Mouse (Mus musculus) intestine, embryonic 16.5 days (tissue): ENCODE data around the gene Gpr156. TPM values are rescaled to one million over a fixed set of nuclear protein-coding genes. Genes with fewer than 3 reads are reported as not detected.

Experiments used
- ATAC-seq: fragments of 200-750 bp; cut with Nextera tagmentation; 2 replicates; pipeline ENCODE4 v1.8.0; 2017; ENCODE audit warnings: moderate TSS enrichment, moderate library complexity
- H3K27ac ChIP-seq: fragments of 300-500 bp; sonication (generic); 2 replicates; pipeline ENCODE4 v1.5.1; 2014; ENCODE audit warnings: mild to moderate bottlenecking, low read length
- H3K27me3 ChIP-seq: fragments of 300-500 bp; sonication (generic); replicated peaks from 2 replicates; pipeline ENCODE4 v1.6.1; 2014; ENCODE audit warnings: low read length, control low read depth, mixed read lengths; ENCODE audit not compliant: control insufficient read depth, insufficient read depth
- H3K36me3 ChIP-seq: fragments of 300-500 bp; sonication (generic); 2 replicates; pipeline ENCODE4 v1.6.1; 2014; ENCODE audit warnings: low read length, control low read depth; ENCODE audit not compliant: control insufficient read depth, insufficient read depth
- H3K4me1 ChIP-seq: fragments of 300-500 bp; sonication (generic); 2 replicates; pipeline ENCODE4 v1.6.1; 2014; ENCODE audit warnings: low read length, control low read depth, mixed read lengths; ENCODE audit not compliant: control insufficient read depth, insufficient read depth
- H3K4me2 ChIP-seq: fragments of 300-500 bp; sonication (generic); 2 replicates; pipeline ENCODE4 v1.6.1; 2014; ENCODE audit warnings: low read depth, low read length, control low read depth
- H3K4me3 ChIP-seq: fragments of 300-500 bp; sonication (generic); 2 replicates; pipeline ENCODE4 v1.5.1; 2014; ENCODE audit warnings: mild to moderate bottlenecking, low read length
- H3K9ac ChIP-seq: fragments of 300-500 bp; sonication (generic); 2 replicates; pipeline ENCODE4 v1.6.1; 2014; ENCODE audit warnings: low read depth, low read length
- H3K9me3 ChIP-seq: fragments of 300-500 bp; sonication (generic); 2 replicates; pipeline ENCODE4 v1.6.1; 2016; ENCODE audit warnings: low read length, control low read depth; ENCODE audit not compliant: control insufficient read depth
- WGBS: fragments of 180-500 bp; shearing (Covaris S2); extraction: QIAGEN DNeasy Blood & Tissue Kit; methylation state at CpG from one replicate; pipeline ENCODE4 v1.1.7; 2014; 5-methylcytosine and 5-hydroxymethylcytosine counted together
- polyA plus RNA-seq: library from polyadenylated mRNA; unstranded; fragments of >200 nt; fragmentation: Nextera tagmentation; extraction: Ambion mirVana; gene quantifications from 2 replicates; pipeline ENCODE4 v1.2.1, GENCODE M21; 2015

The Gpr156 gene
- polyA plus RNA-seq, 1 experiment from 2014 or later = 0.15 TPM

GRCm38 (mm10) chr16:37901318-37901717 lies 15.0 kb upstream of the Gpr156 start:
- Histone ChIP-seq H3K27me3 (no peaks in the 10 kb centered on the region), H3K27ac (peak overlapping the region; percentile 72), H3K4me3 (no peak overlapping the region), H3K4me1 (peaks cover 3% of the 10 kb centered on the region; the same call in 1 of the 2 replicates), H3K9ac (no peak overlapping the region), H3K4me2 (no peak overlapping the region), H3K9me3 (no peaks in the 10 kb centered on the region), H3K36me3 (no peaks in the 10 kb centered on the region)
- 36% methylated on average over 11 of the region's 11 CpGs for WGBS
- peak; percentile 98 for ATAC-seq

- H3K4me2 ChIP-seq = no peak overlapping the region
- no peaks in the 10 kb centered on the region for H3K9me3 ChIP-seq
- H3K36me3 ChIP-seq = no peaks in the 10 kb centered on the region
- no peak for ATAC-seq
- 94% methylated on average over 3 of the region's 3 CpGs for WGBS
- no peaks in the 10 kb centered on the region for H3K27me3 ChIP-seq
- H3K9ac ChIP-seq = no peak overlapping the region
- no peak overlapping the region for H3K4me3 ChIP-seq
- H3K27ac ChIP-seq = no peak overlapping the region
- H3K4me1 ChIP-seq = no peaks in the 10 kb centered on the region
Observed at GRCm38 (mm10) chr16:37906456-37906855, 9.8 kb upstream of the Gpr156 start.

- Histone ChIP-seq H3K4me1 (peaks cover 2% of the 10 kb centered on the region; the same call in 1 of the 2 replicates), H3K9ac (no peak overlapping the region), H3K36me3 (no peaks in the 10 kb centered on the region), H3K4me2 (no peak overlapping the region), H3K9me3 (no peaks in the 10 kb centered on the region), H3K27me3 (no peaks in the 10 kb centered on the region), H3K4me3 (no peak overlapping the region), H3K27ac (no peak overlapping the region)
- no peak for ATAC-seq
- WGBS = 69% methylated on average over 1 of the region's 1 CpGs
Observed at GRCm38 (mm10) chr16:37911086-37911485, 5.2 kb upstream of the Gpr156 start.

GRCm38 (mm10) chr16:37916818-37917201 lies 514 bp downstream of the Gpr156 start:
- Histone ChIP-seq H3K36me3 (no peaks in the 10 kb centered on the region), H3K4me2 (peak overlapping the region; percentile 95), H3K4me3 (no peak overlapping the region), H3K27me3 (no peaks in the 10 kb centered on the region), H3K27ac (no peak overlapping the region), H3K9ac (no peak overlapping the region), H3K9me3 (no peaks in the 10 kb centered on the region), H3K4me1 (peaks cover 3% of the 10 kb centered on the region; the same call in 1 of the 2 replicates)
- ATAC-seq = no peak
- 27% methylated on average over 7 of the region's 7 CpGs for WGBS

DNA sequence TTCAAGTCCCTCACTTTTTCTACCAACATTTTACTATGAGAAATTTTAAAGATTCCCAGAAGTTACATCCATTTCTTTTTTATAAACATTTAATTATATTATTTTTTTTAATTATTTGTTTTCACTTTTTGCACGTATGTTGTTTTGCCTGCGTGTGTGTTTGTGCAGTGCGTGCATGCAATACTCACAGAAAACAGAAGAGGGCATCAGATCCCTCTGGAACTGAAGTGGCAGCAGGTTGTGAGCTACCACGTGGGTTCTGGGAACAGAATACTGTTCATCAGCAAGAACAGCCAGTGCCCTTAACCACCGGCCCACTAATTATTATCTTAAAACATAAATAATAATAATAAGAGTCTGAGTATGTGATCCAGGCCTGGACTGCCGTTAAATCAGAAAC lies 2.7 kb downstream of the Gpr156 start:
- H3K4me3 ChIP-seq = no peak overlapping the region
- H3K4me2 ChIP-seq = no peak overlapping the region
- WGBS = 85% methylated on average over 6 of the region's 6 CpGs
- H3K27ac ChIP-seq = no peak overlapping the region
- H3K36me3 ChIP-seq = no peaks in the 10 kb centered on the region
- no peak overlapping the region for H3K9ac ChIP-seq
- no peaks in the 10 kb centered on the region for H3K27me3 ChIP-seq
- no peaks in the 10 kb centered on the region for H3K9me3 ChIP-seq
- peaks cover 3% of the 10 kb centered on the region; the same call in 1 of the 2 replicates for H3K4me1 ChIP-seq
- ATAC-seq = no peak

- Histone ChIP-seq H3K9me3 (no peaks in the 10 kb centered on the region), H3K36me3 (no peaks in the 10 kb centered on the region), H3K27ac (no peak overlapping the region), H3K27me3 (no peaks in the 10 kb centered on the region), H3K4me3 (no peak overlapping the region), H3K9ac (no peak overlapping the region), H3K4me1 (peaks cover 2% of the 10 kb centered on the region; the same call in 1 of the 2 replicates), H3K4me2 (no peak overlapping the region)
- 66% methylated on average over 8 of the region's 8 CpGs for WGBS
- no peak for ATAC-seq
Observed at GRCm38 (mm10) chr16:37920842-37921409, 4.6 kb downstream of the Gpr156 start.

DNA sequence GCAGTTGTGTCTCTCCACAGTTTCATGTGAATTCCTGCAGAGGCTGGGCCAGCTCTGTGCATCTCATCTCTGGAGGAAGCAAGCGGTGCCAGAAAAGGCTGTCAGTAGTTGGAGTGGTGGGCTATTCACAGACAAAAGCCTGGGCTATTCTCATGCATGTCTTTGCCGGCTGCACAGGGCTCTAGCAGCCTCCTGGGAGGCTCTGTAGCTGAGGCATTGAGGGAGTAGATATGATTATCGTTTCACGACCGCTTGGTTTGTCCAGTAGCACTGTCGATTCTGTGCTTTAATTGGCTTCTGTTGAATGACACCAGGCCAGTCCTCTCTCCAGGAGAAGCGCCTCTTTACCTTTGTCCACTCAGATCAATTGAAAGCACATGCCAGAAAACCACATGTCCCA lies 9.8 kb downstream of the Gpr156 start:
- H3K4me2 ChIP-seq = no peak overlapping the region
- no peaks in the 10 kb centered on the region for H3K4me1 ChIP-seq
- no peaks in the 10 kb centered on the region for H3K36me3 ChIP-seq
- WGBS = 59% methylated on average over 7 of the region's 7 CpGs
- no peak overlapping the region for H3K9ac ChIP-seq
- no peak overlapping the region for H3K27ac ChIP-seq
- no peaks in the 10 kb centered on the region for H3K27me3 ChIP-seq
- H3K4me3 ChIP-seq = no peak overlapping the region
- no peak for ATAC-seq
- no peaks in the 10 kb centered on the region for H3K9me3 ChIP-seq

- no peak overlapping the region for H3K27ac ChIP-seq
- WGBS = 50% methylated on average over 4 of the region's 4 CpGs
- H3K4me3 ChIP-seq = no peak overlapping the region
- H3K36me3 ChIP-seq = no peaks in the 10 kb centered on the region
- H3K9ac ChIP-seq = no peak overlapping the region
- H3K4me2 ChIP-seq = no peak overlapping the region
- no peaks in the 10 kb centered on the region for H3K27me3 ChIP-seq
- no peak for ATAC-seq
- H3K9me3 ChIP-seq = no peaks in the 10 kb centered on the region
- no peaks in the 10 kb centered on the region for H3K4me1 ChIP-seq
Observed at GRCm38 (mm10) chr16:37927117-37927516, 10.8 kb downstream of the Gpr156 start.

DNA sequence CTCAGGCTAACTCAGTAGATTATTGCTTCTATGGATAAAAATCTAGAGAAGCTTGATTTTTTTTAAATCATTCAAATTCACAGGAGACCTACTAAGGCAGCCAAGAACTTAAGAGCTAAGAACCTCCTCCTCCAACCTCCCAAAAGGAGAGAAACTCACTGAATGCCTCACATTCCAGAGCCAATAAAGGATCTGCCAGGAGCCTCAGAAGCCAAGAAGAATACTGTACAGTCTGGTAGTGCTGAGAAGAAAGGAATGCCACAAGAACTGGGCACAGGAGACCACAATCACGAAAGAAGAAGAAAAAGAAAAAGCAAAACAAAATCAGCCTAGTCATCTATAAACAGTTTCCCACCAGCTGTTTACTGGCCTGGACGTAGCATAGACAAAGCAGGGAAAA lies 12.7 kb downstream of the Gpr156 start:
- H3K36me3 ChIP-seq = no peaks in the 10 kb centered on the region
- no peak for ATAC-seq
- H3K4me2 ChIP-seq = no peak overlapping the region
- H3K9me3 ChIP-seq = no peaks in the 10 kb centered on the region
- H3K9ac ChIP-seq = no peak overlapping the region
- no peak overlapping the region for H3K27ac ChIP-seq
- WGBS = 46% methylated on average over 2 of the region's 2 CpGs
- no peaks in the 10 kb centered on the region for H3K4me1 ChIP-seq
- no peaks in the 10 kb centered on the region for H3K27me3 ChIP-seq
- H3K4me3 ChIP-seq = no peak overlapping the region

DNA sequence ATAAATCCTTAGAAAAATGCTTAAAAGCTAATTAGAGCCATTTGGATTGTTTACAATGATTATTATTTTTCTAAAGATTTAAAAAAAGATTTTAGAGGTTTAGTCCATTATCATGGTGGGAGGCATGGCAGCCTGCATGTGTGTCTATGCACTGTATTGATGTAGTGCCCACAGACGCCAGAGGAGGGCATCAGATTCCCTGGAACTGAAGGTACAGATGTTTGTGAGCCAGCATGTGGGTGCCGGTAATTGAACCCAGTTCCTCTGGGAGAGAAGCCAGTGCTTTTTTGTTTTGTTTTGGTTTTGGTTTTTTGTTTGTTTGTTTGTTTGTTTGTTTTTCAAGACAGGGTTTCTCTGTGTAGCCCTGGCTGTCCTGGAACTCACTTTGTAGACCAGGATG lies 13.3 kb downstream of the Gpr156 start:
- H3K36me3 ChIP-seq = no peaks in the 10 kb centered on the region
- no peak for ATAC-seq
- 87% methylated on average over 2 of the region's 2 CpGs for WGBS

More for the DNA sequence above, 13.3 kb downstream of the Gpr156 start:
- H3K4me3 ChIP-seq = no peak overlapping the region
- H3K27ac ChIP-seq = no peak overlapping the region
- H3K9me3 ChIP-seq = no peaks in the 10 kb centered on the region
- H3K9ac ChIP-seq = no peak overlapping the region
- H3K27me3 ChIP-seq = no peaks in the 10 kb centered on the region
- no peaks in the 10 kb centered on the region for H3K4me1 ChIP-seq
- no peak overlapping the region for H3K4me2 ChIP-seq
